Mouse (Mus musculus) testis, adult 2 months (tissue): ENCODE results near the gene Cpne2. TPM values are rescaled to one million over a fixed set of nuclear protein-coding genes. Genes with fewer than 3 reads are reported as not detected.

Experiments used
- H3K27ac ChIP-seq: fragments of 200-500 bp; 2 replicates; pipeline ENCODE4 v1.5.1; 2012; ENCODE audit warnings: low read depth, low read length; ENCODE audit not compliant: control insufficient read depth, insufficient read depth
- H3K27me3 ChIP-seq: fragments of 200-500 bp; 2 replicates; pipeline ENCODE4 v1.6.1; 2012; ENCODE audit warnings: mild to moderate bottlenecking, low read length, moderate library complexity; ENCODE audit not compliant: control insufficient read depth, insufficient read depth
- H3K36me3 ChIP-seq: fragments of 200-500 bp; 2 replicates; pipeline ENCODE4 v1.6.1; 2012; ENCODE audit warnings: mild to moderate bottlenecking, low read length; ENCODE audit not compliant: control insufficient read depth, insufficient read depth
- H3K4me1 ChIP-seq: fragments of 200-500 bp; 2 replicates; pipeline ENCODE4 v1.6.1; 2012; ENCODE audit warnings: low read length; ENCODE audit not compliant: control insufficient read depth, insufficient read depth
- H3K4me3 ChIP-seq: fragments of 200-500 bp; 2 replicates; pipeline ENCODE4 v1.5.1; 2012; ENCODE audit warnings: low read depth, mild to moderate bottlenecking, low read length, moderate library complexity, mixed read lengths; ENCODE audit not compliant: control insufficient read depth
- CTCF ChIP-seq: fragments of 200-500 bp; IDR thresholded peaks from 2 replicates; pipeline ENCODE4 v1.5.1; 2012; ENCODE audit warnings: low read depth, mild to moderate bottlenecking, inconsistent platforms, low read length, moderate library complexity; ENCODE audit not compliant: control insufficient read depth, insufficient read depth, insufficient replicate concordance
- POLR2A ChIP-seq: fragments of 200-500 bp; IDR thresholded peaks from 2 replicates; pipeline ENCODE4 v1.6.1; 2012; ENCODE audit warnings: low read depth, mild to moderate bottlenecking, inconsistent platforms, low read length, moderate library complexity; ENCODE audit not compliant: control insufficient read depth
- polyA plus RNA-seq: library from polyadenylated mRNA; depleted of rRNA; stranded (reverse); fragments of >200 nt; gene quantifications from 2 replicates; pipeline ENCODE4 v1.2.3, GENCODE M21; 2012

Cpne2 gene
- polyA plus RNA-seq, 1 experiment, result 3.1 TPM

DNA sequence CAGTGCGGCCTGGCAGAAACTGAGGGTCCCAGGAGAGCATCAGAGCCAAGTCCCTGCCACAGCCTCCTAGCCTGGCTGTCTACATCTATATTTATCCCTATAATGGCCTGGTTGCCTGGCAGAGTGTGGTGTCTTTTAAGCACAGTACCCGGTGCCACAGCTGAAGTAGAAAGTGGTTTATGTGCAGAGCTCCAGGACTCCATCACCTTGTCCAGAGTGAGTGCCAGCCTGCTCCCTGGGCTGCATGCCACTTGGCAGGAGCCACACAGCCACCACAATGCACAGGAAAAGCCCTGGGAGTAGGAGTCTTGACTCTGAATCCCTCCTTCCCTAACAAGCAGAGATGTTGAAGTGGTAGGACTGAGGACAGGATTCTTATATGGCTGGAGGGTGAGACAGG is 4.7 kb downstream of the Cpne2 start:
- TF ChIP-seq POLR2A (no peak), CTCF (no peak)

DNA sequence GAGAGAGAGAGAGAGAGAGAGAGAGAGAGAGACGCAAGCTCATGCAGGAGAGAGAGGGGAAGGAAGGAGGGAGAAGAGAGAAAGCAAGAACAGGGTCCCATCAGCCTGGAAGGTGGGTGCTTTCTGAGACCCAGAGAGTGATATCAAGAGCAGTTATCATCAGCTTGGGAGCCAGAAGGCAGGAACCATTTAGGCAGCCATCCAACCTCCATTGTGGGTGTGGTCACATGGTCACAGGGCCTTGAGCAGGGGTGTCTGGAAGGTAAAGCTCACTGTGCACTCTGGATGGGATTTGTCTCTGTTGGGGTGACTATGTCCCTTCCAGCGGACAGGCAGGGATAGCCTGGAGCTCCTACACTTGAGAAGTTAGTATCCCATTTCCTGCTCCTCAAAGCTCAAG is 7.2 kb downstream of the Cpne2 start:
- Histone ChIP-seq H3K36me3 (no peaks in the 10 kb centered on the region), H3K27me3 (no peaks in the 10 kb centered on the region), H3K27ac (no peak overlapping the region), H3K4me3 (no peak overlapping the region), H3K4me1 (no peaks in the 10 kb centered on the region)
- no peak for TF ChIP-seq CTCF
- TF ChIP-seq POLR2A, result no peak

More for the DNA sequence above, 4.7 kb downstream of the Cpne2 start:
- H3K27ac ChIP-seq, result no peak overlapping the region
- no peaks in the 10 kb centered on the region; the same call in 1 of the 2 replicates for H3K27me3 ChIP-seq
- H3K4me1 ChIP-seq, result peaks cover 11% of the 10 kb centered on the region
- H3K4me3 ChIP-seq, result no peak overlapping the region
- no peaks in the 10 kb centered on the region for H3K36me3 ChIP-seq

DNA sequence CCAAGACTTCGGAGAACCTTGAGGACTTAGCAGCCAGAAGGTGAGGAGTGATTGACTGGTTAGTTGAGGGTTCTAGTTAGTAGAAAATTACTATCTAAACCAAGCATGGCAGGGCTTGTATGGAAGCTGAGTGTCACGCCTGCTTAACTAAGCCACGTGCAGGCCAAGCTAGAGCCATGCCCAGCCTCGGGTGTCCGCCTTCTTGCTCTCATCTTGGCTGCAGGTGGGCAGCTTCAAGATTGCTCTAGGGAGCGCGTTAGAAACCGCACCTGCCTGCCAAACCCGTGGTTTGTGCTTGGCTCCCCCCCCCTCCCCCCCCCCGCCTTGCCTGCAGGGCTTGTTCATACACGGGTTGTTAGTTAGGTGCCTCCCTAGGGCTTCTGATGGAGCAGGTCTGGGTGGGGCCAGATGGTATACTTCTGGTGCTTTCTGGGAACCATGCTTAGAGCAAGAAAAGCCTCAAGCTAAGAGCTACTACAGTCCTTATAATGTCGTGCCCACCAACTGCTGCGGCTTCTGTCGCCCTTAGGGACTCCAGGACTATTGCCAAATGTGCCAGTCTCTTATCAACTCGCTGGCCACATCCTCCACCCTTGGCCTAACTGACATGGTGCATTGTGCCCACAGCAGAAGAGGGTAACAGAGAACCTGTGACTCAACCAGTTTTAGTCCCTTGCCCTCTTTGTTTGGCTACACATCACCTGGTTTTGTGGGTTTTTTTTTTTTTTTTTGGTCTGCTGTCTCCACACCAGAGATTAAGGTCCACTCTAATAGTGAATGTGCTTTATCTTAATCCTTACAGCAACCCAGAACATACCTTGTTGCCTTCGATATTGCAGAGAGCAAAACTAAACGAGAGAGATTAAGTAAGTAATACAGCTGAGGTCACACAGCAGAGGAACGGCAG is 8.4 kb downstream of the Cpne2 start:
- no peak overlapping the region for H3K27ac ChIP-seq
- H3K4me3 ChIP-seq, result no peak overlapping the region
- H3K4me1 ChIP-seq, result no peaks in the 10 kb centered on the region
- no peaks in the 10 kb centered on the region for H3K36me3 ChIP-seq
- no peaks in the 10 kb centered on the region for H3K27me3 ChIP-seq
- TF ChIP-seq CTCF (no peak), POLR2A (no peak)

DNA sequence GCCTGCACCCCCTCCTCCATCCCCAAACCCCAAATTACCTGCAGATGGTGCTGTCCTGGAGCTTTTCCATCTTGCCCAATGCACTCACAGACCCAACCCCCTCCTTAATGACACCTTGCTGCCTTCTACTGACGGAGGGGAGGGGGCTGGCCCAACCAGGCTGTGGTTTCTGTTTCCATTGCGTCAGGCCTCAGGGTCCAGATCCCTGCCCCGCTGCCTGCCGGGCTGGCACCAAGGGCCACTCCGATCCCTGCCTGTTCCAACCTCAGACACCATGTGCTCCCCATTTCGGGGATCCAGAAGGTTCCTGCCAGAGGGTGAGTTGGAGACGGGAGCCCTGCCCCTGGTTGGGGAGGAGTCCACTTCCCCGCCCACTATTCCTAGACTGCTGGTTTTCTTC is 11.2 kb downstream of the Cpne2 start:
- Histone ChIP-seq H3K27ac (no peak overlapping the region), H3K4me3 (no peak overlapping the region), H3K4me1 (no peaks in the 10 kb centered on the region; the same call in 1 of the 2 replicates), H3K27me3 (no peaks in the 10 kb centered on the region), H3K36me3 (no peaks in the 10 kb centered on the region)
- TF ChIP-seq CTCF (no peak), POLR2A (no peak)

DNA sequence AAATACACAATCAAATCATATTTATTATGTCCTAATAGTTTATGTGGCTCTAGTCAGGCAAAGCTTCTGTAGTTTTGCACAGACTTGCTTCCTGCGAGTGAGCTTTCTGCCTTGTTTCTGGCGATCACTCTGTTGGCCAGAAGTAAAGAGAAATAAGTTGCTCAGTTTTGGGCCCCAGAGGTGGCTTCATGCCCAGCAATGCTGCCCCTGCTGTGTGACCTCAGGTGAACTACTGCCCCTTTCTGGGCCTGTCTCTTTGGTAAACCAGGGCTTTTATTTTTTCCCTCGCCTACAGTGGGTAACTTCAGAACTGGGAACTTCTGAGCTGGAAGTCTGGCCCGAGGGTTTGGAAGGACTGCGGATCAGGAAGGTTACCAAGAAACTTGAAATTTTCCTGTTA is 16.3 kb downstream of the Cpne2 start:
- Histone ChIP-seq H3K27me3 (no peaks in the 10 kb centered on the region), H3K27ac (no peak overlapping the region), H3K4me3 (no peak overlapping the region), H3K36me3 (no peaks in the 10 kb centered on the region), H3K4me1 (peaks cover 3% of the 10 kb centered on the region)
- TF ChIP-seq CTCF (no peak), POLR2A (no peak)

DNA sequence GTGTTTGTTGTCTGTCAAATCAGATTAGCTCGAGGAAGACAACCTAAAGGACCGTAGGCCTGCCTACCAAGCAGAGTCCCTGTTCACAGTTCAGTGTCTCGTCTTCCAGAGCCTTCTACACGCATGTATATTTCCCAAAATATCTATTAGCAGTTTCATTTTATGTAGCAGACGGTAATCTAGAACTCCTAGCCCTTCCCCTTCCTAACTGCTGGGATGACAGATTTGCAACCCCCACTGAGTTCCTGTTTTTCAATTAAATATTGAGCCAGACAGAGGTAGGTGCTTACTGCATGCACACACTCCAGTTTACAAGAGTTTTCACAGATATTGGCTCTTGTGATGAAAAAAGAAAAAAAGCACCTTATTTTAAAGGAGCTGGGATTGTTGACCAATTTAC is 16.7 kb downstream of the Cpne2 start:
- H3K4me1 ChIP-seq, result peaks cover 3% of the 10 kb centered on the region
- TF ChIP-seq POLR2A, result no peak
- TF ChIP-seq CTCF, result no peak
- H3K27me3 ChIP-seq, result no peaks in the 10 kb centered on the region
- no peaks in the 10 kb centered on the region for H3K36me3 ChIP-seq
- no peak overlapping the region for H3K4me3 ChIP-seq
- H3K27ac ChIP-seq, result no peak overlapping the region; the same call in 1 of the 2 replicates

DNA sequence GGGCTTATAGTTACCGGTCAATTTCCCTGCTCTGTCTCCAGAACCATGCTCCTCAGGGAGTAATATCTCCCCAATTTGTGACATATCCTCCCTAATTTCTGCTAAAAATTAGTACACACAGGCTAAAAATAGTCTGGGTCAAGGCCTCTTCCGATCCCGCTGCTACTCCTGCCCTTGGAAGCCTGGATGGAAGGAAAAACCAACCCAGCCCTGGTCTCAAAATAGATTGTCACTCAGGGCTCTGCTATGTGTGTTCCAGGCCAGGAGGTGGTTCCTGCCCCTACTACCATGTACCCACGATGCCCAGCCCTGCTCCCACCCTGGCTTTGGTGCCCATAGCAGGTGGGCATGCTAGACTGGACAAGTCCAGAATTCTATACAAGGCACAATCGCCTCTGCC is 17.2 kb downstream of the Cpne2 start:
- no peak overlapping the region for H3K27ac ChIP-seq
- no peak overlapping the region for H3K4me3 ChIP-seq
- H3K4me1 ChIP-seq, result peaks cover 3% of the 10 kb centered on the region
- no peaks in the 10 kb centered on the region for H3K27me3 ChIP-seq
- no peak for TF ChIP-seq POLR2A
- no peak for TF ChIP-seq CTCF
- H3K36me3 ChIP-seq, result no peaks in the 10 kb centered on the region
